Mouse (Mus musculus) olfactory bulb, adult 2 months (tissue): Measurements from ENCODE around the gene Olfr684. TPM values are rescaled to one million over a fixed set of nuclear protein-coding genes. Genes with fewer than 3 reads are reported as not detected.

Source experiments
- H3K27ac ChIP-seq: fragments of 200-500 bp; 2 replicates; pipeline ENCODE4 v1.5.1; 2012; ENCODE audit warnings: low read depth, low read length; ENCODE audit not compliant: insufficient read depth
- H3K4me1 ChIP-seq: fragments of 200-500 bp; 2 replicates; pipeline ENCODE4 v1.6.1; 2012; ENCODE audit warnings: low read length; ENCODE audit not compliant: control insufficient read depth, insufficient read depth
- H3K4me3 ChIP-seq: fragments of 200-500 bp; 2 replicates; pipeline ENCODE4 v1.5.1; 2012; ENCODE audit warnings: mild to moderate bottlenecking, low read depth, low read length, moderate library complexity; ENCODE audit not compliant: insufficient read depth
- CTCF ChIP-seq: fragments of 200-500 bp; IDR thresholded peaks from 2 replicates; pipeline ENCODE4 v1.5.1; 2012; ENCODE audit warnings: low read depth, mild to moderate bottlenecking, low read length, moderate library complexity; ENCODE audit not compliant: insufficient read depth
- POLR2A ChIP-seq: fragments of 200-500 bp; IDR thresholded peaks from 2 replicates; pipeline ENCODE4 v1.6.1; 2012; ENCODE audit warnings: mild to moderate bottlenecking, low read depth, low read length, moderate library complexity; ENCODE audit not compliant: insufficient read depth
- WGBS: fragments of 180-500 bp; shearing (Covaris S2); methylation state at CpG from one replicate; pipeline ENCODE4 v1.1.7; 2018; 5-methylcytosine and 5-hydroxymethylcytosine counted together
- polyA plus RNA-seq: library from polyadenylated mRNA; stranded (reverse); fragments of >200 nt; gene quantifications from 2 replicates; pipeline ENCODE4 v1.2.4, GENCODE M21; 2012; ENCODE audit warnings: low replicate concordance; ENCODE audit not compliant: missing spikeins, insufficient read depth, insufficient read length

Gene Olfr684
- polyA plus RNA-seq, result not detected in 2 replicates

GRCm38 (mm10) chr7:105163553-105163952 is at the start of gene Olfr684:
TSS of gene Olfr684 (minus strand) at chr7:105163653.
- H3K4me1 ChIP-seq, result no peaks in the 10 kb centered on the region
- TF ChIP-seq POLR2A (no peak), CTCF (no peak)
- no peak within 1 kb of the TSS for H3K4me3 ChIP-seq
- WGBS, result 71% methylated on average over 1 of the region's 1 CpGs
- H3K27ac ChIP-seq, result no peak within 1 kb of the TSS

DNA sequence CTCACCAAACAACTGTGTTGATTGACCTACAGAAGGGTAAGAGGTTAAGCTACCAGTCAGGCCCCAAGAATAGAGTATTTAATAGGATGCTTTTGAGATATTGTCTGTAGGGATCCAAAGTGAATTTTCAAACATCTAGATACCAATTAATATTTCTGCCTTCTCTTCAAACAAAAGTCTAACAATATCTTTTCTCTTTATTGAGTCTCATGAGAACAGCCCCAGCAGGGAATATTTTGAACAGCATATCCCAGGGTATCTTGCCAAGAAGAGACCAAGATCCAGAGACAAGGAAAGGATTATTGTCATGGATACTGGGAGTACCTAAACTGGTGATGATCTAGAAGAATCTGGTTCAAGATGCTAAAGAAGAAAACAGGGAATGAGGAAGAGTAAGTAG is 43.9 kb upstream of the Olfr684 start, which contains the start of gene Olfr686:
Gene Olfr686 (minus strand): TSS at position 101 of the 400 bp plus-strand sequence.
- H3K27ac ChIP-seq, result no peak within 1 kb of the TSS
- no peak for TF ChIP-seq CTCF
- no peak for TF ChIP-seq POLR2A
- H3K4me3 ChIP-seq, result no peak within 1 kb of the TSS

GRCm38 (mm10) chr7:105185912-105186311 is 22.5 kb upstream of the Olfr684 start, which contains the start of gene Olfr685:
TSS of gene Olfr685 (minus strand) at chr7:105186012.
- WGBS, result 67% methylated on average over 1 of the region's 1 CpGs

More for the DNA sequence above, 43.9 kb upstream of the Olfr684 start, which contains the start of gene Olfr686:
- H3K4me1 ChIP-seq, result no peaks in the 10 kb centered on the region

GRCm38 (mm10) chr7:105170773-105171172 is 7.3 kb upstream of the Olfr684 start:
- TF ChIP-seq CTCF (no peak), POLR2A (no peak)
- WGBS, result 64% methylated on average over 4 of the region's 4 CpGs
- no peak overlapping the region for H3K4me3 ChIP-seq
- H3K4me1 ChIP-seq, result no peaks in the 10 kb centered on the region
- H3K27ac ChIP-seq, result no peak overlapping the region

More at GRCm38 (mm10) chr7:105185912-105186311, 22.5 kb upstream of the Olfr684 start, which contains the start of gene Olfr685:
- Histone ChIP-seq H3K4me3 (no peak within 1 kb of the TSS), H3K27ac (no peak within 1 kb of the TSS), H3K4me1 (no peaks in the 10 kb centered on the region)
- TF ChIP-seq POLR2A (no peak), CTCF (no peak)

DNA sequence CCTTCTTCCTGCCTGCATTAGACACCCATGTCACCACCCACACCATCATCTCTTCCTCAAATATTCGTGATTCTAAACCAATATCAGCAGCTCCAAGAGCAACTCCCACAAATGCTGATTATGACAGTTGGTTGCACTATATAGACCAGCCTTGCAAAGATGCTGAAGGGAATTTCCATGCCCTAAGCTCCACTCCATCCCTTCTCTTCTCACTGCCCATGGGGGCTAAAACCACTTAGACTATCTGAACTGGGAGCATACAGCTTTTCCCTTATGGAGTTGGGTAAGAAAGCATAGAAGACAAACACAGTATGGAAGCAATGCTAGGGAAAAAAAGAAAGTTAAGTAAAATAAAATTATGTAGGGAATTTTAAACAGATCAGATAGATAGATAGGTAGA is 16.5 kb downstream of the Olfr684 start, which contains the start of gene Olfr683:
Gene Olfr683 (minus strand): TSS at position 101 of the 400 bp plus-strand sequence.
- TF ChIP-seq CTCF, result no peak
- no peak for TF ChIP-seq POLR2A
- Histone ChIP-seq H3K4me1 (no peaks in the 10 kb centered on the region), H3K27ac (no peak within 1 kb of the TSS), H3K4me3 (no peak within 1 kb of the TSS)
- 60% methylated on average over 1 of the region's 1 CpGs for WGBS

- Histone ChIP-seq H3K4me1 (no peaks in the 10 kb centered on the region), H3K4me3 (no peak overlapping the region), H3K27ac (no peak overlapping the region)
- no peak for TF ChIP-seq POLR2A
- no peak for TF ChIP-seq CTCF
- 83% methylated on average over 2 of the region's 2 CpGs for WGBS
Measured at GRCm38 (mm10) chr7:105141275-105141674, 22.2 kb downstream of the Olfr684 start.

DNA sequence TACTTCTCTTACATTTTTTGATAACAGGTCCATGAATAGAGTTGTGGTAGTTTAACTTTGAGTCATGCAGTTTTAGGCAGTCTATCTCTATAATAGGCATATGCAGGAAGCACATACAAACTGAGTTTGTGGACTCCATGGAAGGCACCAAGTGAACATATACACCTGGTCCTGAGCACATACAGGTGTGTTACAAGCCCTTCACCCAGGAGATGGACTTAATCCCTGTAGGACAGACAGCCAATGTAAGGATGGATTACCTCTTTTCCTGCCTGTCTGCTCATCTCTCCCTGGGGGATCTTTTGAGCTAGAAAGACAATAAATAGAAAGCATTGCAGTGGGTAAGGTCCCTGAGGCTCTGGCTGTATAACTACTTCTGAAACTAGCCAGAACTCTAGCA is 46.9 kb downstream of the Olfr684 start, which contains the start of gene Olfr681:
Gene Olfr681 (plus strand): TSS at position 301 of the 400 bp plus-strand sequence.
- Histone ChIP-seq H3K4me1 (no peaks in the 10 kb centered on the region), H3K27ac (no peak within 1 kb of the TSS), H3K4me3 (no peak within 1 kb of the TSS)
- TF ChIP-seq POLR2A (no peak), CTCF (no peak)

Other genes starting within 250 kb of the Olfr684 start
- not detected in 2 replicates for gene Olfr667, start 242.2 kb downstream of the Olfr684 start, polyA plus RNA-seq
- not detected in 2 replicates for gene Olfr668, start 235.6 kb downstream of the Olfr684 start, polyA plus RNA-seq
- gene Olfr669, start 229.4 kb downstream of the Olfr684 start, polyA plus RNA-seq, result not detected in 2 replicates
- not detected in 2 replicates for gene Olfr670, start 201.0 kb downstream of the Olfr684 start, polyA plus RNA-seq
- gene Olfr671, start 184.5 kb downstream of the Olfr684 start, polyA plus RNA-seq, result not detected in 2 replicates
- gene Olfr672, start 161.6 kb downstream of the Olfr684 start, polyA plus RNA-seq, result not detected in 2 replicates
- gene Olfr675, start 135.2 kb downstream of the Olfr684 start, polyA plus RNA-seq, result not detected in 2 replicates
- gene Olfr676, start 131.0 kb downstream of the Olfr684 start, polyA plus RNA-seq, result not detected in 2 replicates
- not detected in 2 replicates for gene Olfr677, start 112.3 kb downstream of the Olfr684 start, polyA plus RNA-seq
- not detected in 2 replicates for gene Olfr678, start 99.2 kb downstream of the Olfr684 start, polyA plus RNA-seq
- not detected in 2 replicates for gene Olfr679, start 82.4 kb downstream of the Olfr684 start, polyA plus RNA-seq
- not detected in 2 replicates for gene Olfr680-ps1, start 70.8 kb downstream of the Olfr684 start, polyA plus RNA-seq
- gene Olfr681, start 46.8 kb downstream of the Olfr684 start, polyA plus RNA-seq, result not detected in 2 replicates
- not detected in 2 replicates for gene Olfr683, start 16.6 kb downstream of the Olfr684 start, polyA plus RNA-seq
- not detected in 2 replicates for gene Olfr685, start 22.4 kb upstream of the Olfr684 start, polyA plus RNA-seq
- gene Olfr686, start 43.8 kb upstream of the Olfr684 start, polyA plus RNA-seq, result not detected in 2 replicates
- gene Olfr688, start 124.4 kb upstream of the Olfr684 start, polyA plus RNA-seq, result not detected in 2 replicates
- not detected in 2 replicates for gene Olfr689, start 147.5 kb upstream of the Olfr684 start, polyA plus RNA-seq
- gene Olfr690, start 170.5 kb upstream of the Olfr684 start, polyA plus RNA-seq, result not detected in 2 replicates
- gene Olfr691, start 178.6 kb upstream of the Olfr684 start, polyA plus RNA-seq, result not detected in 2 replicates
- gene Olfr692, start 204.6 kb upstream of the Olfr684 start, polyA plus RNA-seq, result not detected in 2 replicates
- not detected in 2 replicates for gene Gm5901, start 211.4 kb upstream of the Olfr684 start, polyA plus RNA-seq
- gene Fam160a2, start 236.4 kb upstream of the Olfr684 start, polyA plus RNA-seq, result not detected in 2 replicates
- gene Cnga4, start 240.9 kb upstream of the Olfr684 start, polyA plus RNA-seq, result not detected in 2 replicates